Mouse (Mus musculus) B cell, adult 62 days (primary cell): ENCODE results near the gene Smyd2. TPM values are rescaled to one million over a fixed set of nuclear protein-coding genes. Genes with fewer than 3 reads are reported as not detected.

Source experiments
- total RNA-seq: library from RNA; stranded (reverse); gene quantifications from 4 replicates; pipeline ENCODE4 v1.2.4, GENCODE M21; 2023

Gene Smyd2
- 2.0 to 5.9 TPM (median 2.9 TPM) in 4 replicates for total RNA-seq

GRCm38 (mm10) chr1:189921818-189922592, at the start of gene Smyd2:
Gene Smyd2 (minus strand): TSS chr1:189922363.

Other genes starting within 250 kb of the Smyd2 start
- 0.80 to 3.1 TPM (median 1.5 TPM) in 4 replicates for gene Cenpf, start 234.3 kb downstream of the Smyd2 start, total RNA-seq
- gene Ptpn14, start 194.1 kb downstream of the Smyd2 start, total RNA-seq = 22.9 to 28.3 TPM (median 24.0 TPM) in 4 replicates
- 0.88 to 1.5 TPM (median 1.1 TPM) in 4 replicates for gene Prox1, start 248.4 kb upstream of the Smyd2 start, total RNA-seq